Mouse (Mus musculus) embryonic stem cell, embryonic (primary cell): ENCODE data around the gene Iffo1.

Source experiments
- CTCF ChIA-PET, 4 experiments: fragments of 300-600 bp in 2 of 4; fragments of 350-600 bp in 2 of 4; sonication (Branson Sonifier 250); formaldehyde crosslinking; loops; one replicate each; lab custom pipeline; 2022; ENCODE audit warnings: inconsistent platforms in 2 of 4; lab: Charles Lee
- POLR2A ChIA-PET, 4 experiments: fragments of 300-600 bp in 2 of 4; fragments of 350-600 bp in 2 of 4; sonication (Branson Sonifier 250); formaldehyde crosslinking; loops; one replicate each; lab custom pipeline; 2022; ENCODE audit warnings: antibody characterized with exemption in 4 of 4, inconsistent platforms in 1 of 4; lab: Charles Lee

Iffo1 gene

GRCm38 (mm10) chr6:125148926-125149568 is 4.0 kb downstream of the Iffo1 start:
- ChIA-PET CTCF (interaction anchor here in 2 of 4 experiments (0.8 to 1.8 kb wide), 9 partner anchors 12 to 454 kb away, joined by 3 to 12 read pairs (median 4); no protein-coding TSS in a partner anchor), POLR2A (interaction anchor here (0.5 to 5.8 kb wide), 50 partner anchors 7 to 437 kb away, joined by 3 to 257 read pairs (median 4); partner anchors contain the start of genes Mrpl51 (in 3 of the 4), Ncapd2 (in 3 of the 4), Gapdh (in 2 of the 4) and Cdca3 (in 1 of the 4))

GRCm38 (mm10) chr6:125149569-125149950 is 4.5 kb downstream of the Iffo1 start:
- ChIA-PET CTCF (interaction anchor here in 2 of 4 experiments (0.8 to 1.8 kb wide), 8 partner anchors 12 to 454 kb away, joined by 3 to 12 read pairs (median 4); no protein-coding TSS in a partner anchor), POLR2A (interaction anchor here (0.5 to 5.8 kb wide), 43 partner anchors 8 to 437 kb away, joined by 3 to 257 read pairs (median 4); partner anchors contain the start of genes Mrpl51 (in 3 of the 4), Ncapd2 (in 3 of the 4), Gapdh (in 2 of the 4) and Cdca3 (in 1 of the 4))

GRCm38 (mm10) chr6:125152212-125153017 is 7.4 kb downstream of the Iffo1 start:
- ChIA-PET CTCF (interaction anchor here in 2 of 4 experiments (0.6 to 1.3 kb wide), 3 partner anchors 11 to 24 kb away, joined by 3 to 4 read pairs (median 4); no protein-coding TSS in a partner anchor), POLR2A (interaction anchor here (0.6 to 21.4 kb wide), 20 partner anchors 9 to 302 kb away, joined by 3 to 499 read pairs (median 4); partner anchors contain the start of genes Gapdh (in 2 of the 4), Mrpl51 (in 1 of the 4), Ncapd2 (in 1 of the 4) and Nop2 (in 1 of the 4))

GRCm38 (mm10) chr6:125153018-125153389 is 8.0 kb downstream of the Iffo1 start:
- ChIA-PET CTCF (no interaction called here), POLR2A (interaction anchor here in 3 of 4 experiments (1.1 to 21.4 kb wide), 7 partner anchors 8 to 18 kb away, joined by 3 to 499 read pairs (median 18); partner anchors contain the start of genes Gapdh (in 2 of the 3) and Nop2 (in 1 of the 3))

- ChIA-PET CTCF (interaction anchor here (0.7 to 1.6 kb wide), 11 partner anchors 8 to 121 kb away, joined by 3 to 11 read pairs (median 5); partner anchors contain the start of gene Iffo1 (in 1 of the 4)), POLR2A (interaction anchor here in 3 of 4 experiments (0.7 to 21.4 kb wide), 18 partner anchors 7 to 348 kb away, joined by 3 to 499 read pairs (median 5); partner anchors contain the start of genes Gapdh (in 2 of the 3), Iffo1 (in 1 of the 3) and Nop2 (in 1 of the 3))
Measured at GRCm38 (mm10) chr6:125153682-125154081, 8.6 kb downstream of the Iffo1 start.

GRCm38 (mm10) chr6:125154550-125154949 is 9.5 kb downstream of the Iffo1 start:
- CTCF ChIA-PET: interaction anchor here (0.5 to 1.6 kb wide), 18 partner anchors 9 to 124 kb away, joined by 3 to 11 read pairs (median 4); partner anchors contain the start of gene Iffo1 (in 1 of the 4)
- POLR2A ChIA-PET: interaction anchor here (0.6 to 21.4 kb wide), 34 partner anchors 9 to 413 kb away, joined by 3 to 499 read pairs (median 4); partner anchors contain the start of genes Gapdh (in 2 of the 4), Grcc10 (in 1 of the 4), Iffo1 (in 1 of the 4) and Mrpl51 (in 1 of the 4)

- POLR2A ChIA-PET: interaction anchor here (0.6 to 21.4 kb wide), 24 partner anchors 8 to 252 kb away, joined by 3 to 499 read pairs (median 4); partner anchors contain the start of genes Gapdh (in 2 of the 4), Iffo1 (in 2 of the 4), Mrpl51 (in 1 of the 4) and Ncapd2 (in 1 of the 4)
Measured at GRCm38 (mm10) chr6:125155262-125155661, 10.2 kb downstream of the Iffo1 start.

GRCm38 (mm10) chr6:125156491-125156890 is 11.4 kb downstream of the Iffo1 start:
- CTCF ChIA-PET: no interaction called here
- POLR2A ChIA-PET: interaction anchor here in 3 of 4 experiments (0.6 to 21.4 kb wide), 19 partner anchors 8 to 247 kb away, joined by 3 to 499 read pairs (median 8); partner anchors contain the start of genes Gapdh (in 2 of the 3), Iffo1 (in 2 of the 3), Mrpl51 (in 1 of the 3) and Ncapd2 (in 1 of the 3)

More at GRCm38 (mm10) chr6:125155262-125155661, 10.2 kb downstream of the Iffo1 start:
- CTCF ChIA-PET: interaction anchor here in 2 of 4 experiments (1.2 to 1.5 kb wide), 4 partner anchors 18 to 118 kb away, joined by 3 to 5 read pairs (median 4); no protein-coding TSS in a partner anchor

- ChIA-PET POLR2A (interaction anchor here in 3 of 4 experiments (0.6 to 21.4 kb wide), 18 partner anchors 7 to 248 kb away, joined by 3 to 499 read pairs (median 8); partner anchors contain the start of genes Gapdh (in 2 of the 3), Iffo1 (in 2 of the 3), Mrpl51 (in 1 of the 3) and Ncapd2 (in 1 of the 3)), CTCF (interaction anchor here in 1 of 4 experiments (0.6 kb wide), 1 partner anchor 20 kb away, joined by 3 read pairs; no protein-coding TSS in a partner anchor)
Measured at GRCm38 (mm10) chr6:125156903-125157614, 12.0 kb downstream of the Iffo1 start.

GRCm38 (mm10) chr6:125158944-125159492 is 14.0 kb downstream of the Iffo1 start:
- CTCF ChIA-PET: interaction anchor here in 2 of 4 experiments (0.9 to 1.6 kb wide), 2 partner anchors 22 to 46 kb away, joined by 3 read pairs; no protein-coding TSS in a partner anchor
- POLR2A ChIA-PET: interaction anchor here in 3 of 4 experiments (0.6 to 21.4 kb wide), 24 partner anchors 7 to 442 kb away, joined by 3 to 499 read pairs (median 27); partner anchors contain the start of genes Iffo1 (in 3 of the 3), Mrpl51 (in 2 of the 3), Ncapd2 (in 2 of the 3) and Nop2 (in 2 of the 3)

GRCm38 (mm10) chr6:125159773-125160557 is 14.9 kb downstream of the Iffo1 start:
- POLR2A ChIA-PET: interaction anchor here (0.6 to 21.4 kb wide), 65 partner anchors 3 to 448 kb away, joined by 3 to 499 read pairs (median 7); partner anchors contain the start of genes Iffo1 (in 3 of the 4), Mrpl51 (in 3 of the 4), Ncapd2 (in 3 of the 4) and Nop2 (in 2 of the 4)

GRCm38 (mm10) chr6:125160558-125160853 is 15.5 kb downstream of the Iffo1 start:
- POLR2A ChIA-PET: interaction anchor here (0.7 to 21.4 kb wide), 77 partner anchors 3 to 448 kb away, joined by 3 to 499 read pairs (median 6); partner anchors contain the start of genes Iffo1 (in 3 of the 4), Mrpl51 (in 3 of the 4), Ncapd2 (in 3 of the 4) and Vamp1 (in 3 of the 4)

More at GRCm38 (mm10) chr6:125159773-125160557, 14.9 kb downstream of the Iffo1 start:
- CTCF ChIA-PET: interaction anchor here in 3 of 4 experiments (0.5 to 1.6 kb wide), 7 partner anchors 10 to 1366 kb away, joined by 3 to 6 read pairs (median 4); partner anchors contain the start of genes Mrpl51 (in 1 of the 3) and Ncapd2 (in 1 of the 3)

GRCm38 (mm10) chr6:125160854-125161760 is 16.1 kb downstream of the Iffo1 start:
- ChIA-PET CTCF (interaction anchor here in 3 of 4 experiments (0.6 to 2.0 kb wide), 19 partner anchors 9 to 321 kb away, joined by 3 to 15 read pairs (median 4); partner anchors contain the start of genes Mrpl51 (in 3 of the 3), Ncapd2 (in 3 of the 3) and Gnb3 (in 1 of the 3)), POLR2A (interaction anchor here (0.5 to 21.4 kb wide), 136 partner anchors 4 to 476 kb away, joined by 3 to 499 read pairs (median 4); partner anchors contain the start of genes Mrpl51 (in 4 of the 4), Ncapd2 (in 4 of the 4), Iffo1 (in 3 of the 4) and Vamp1 (in 3 of the 4))

More at GRCm38 (mm10) chr6:125160558-125160853, 15.5 kb downstream of the Iffo1 start:
- CTCF ChIA-PET: interaction anchor here in 3 of 4 experiments (0.5 to 1.6 kb wide), 6 partner anchors 10 to 1365 kb away, joined by 3 to 6 read pairs (median 4); partner anchors contain the start of genes Mrpl51 (in 1 of the 3) and Ncapd2 (in 1 of the 3)
